Comparison of ENCODE assay signal across 12 mouse cellular contexts in the genomic region with DNA sequence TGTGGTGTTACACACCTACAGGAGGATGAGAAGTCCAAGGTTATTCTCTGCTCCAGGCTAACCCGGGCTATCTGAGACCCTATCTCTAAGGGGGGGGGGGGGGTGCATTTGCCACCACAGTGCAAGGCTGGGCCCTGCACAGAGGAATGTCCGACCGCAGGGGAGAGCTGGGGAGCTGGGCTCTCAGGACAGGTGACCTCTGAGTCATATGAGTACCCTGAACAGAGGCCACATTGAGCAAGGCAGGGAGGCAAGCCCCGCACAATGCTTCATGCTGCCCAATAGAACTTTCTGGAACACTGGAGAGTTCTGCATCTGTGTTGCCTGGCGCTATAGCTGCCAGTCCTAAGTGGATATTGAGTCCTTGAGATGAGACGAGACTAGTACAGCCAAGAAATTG.
"Had no signal": no experiment of that assay in that cellular context is flagged by ENCODE, and none has a peak within 500 bp of the region (broad histone marks: within the 10 kb centered on the region; RNA-seq: fewer than 3 reads in every experiment).

No protein-coding gene starts in this region.

- H3K27me3 ChIP-seq: kidney, embryonic 15.5 days; lung, embryonic 15.5 days had no signal

- H3K27ac ChIP-seq: liver, embryonic 13.5 days; macrophage had no signal

- H3K4me2 ChIP-seq: kidney, embryonic 15.5 days; liver, embryonic 13.5 days; lung, embryonic 15.5 days had no signal

- H3K36me3 ChIP-seq: kidney, embryonic 15.5 days; liver, embryonic 13.5 days; lung, embryonic 15.5 days had no signal

- DNase-seq: kidney, postnatal 14 days; liver, embryonic 13.5 days; liver, postnatal 0 days; lung, postnatal 14 days; midbrain, embryonic 14.5 days; right cerebral cortex, postnatal 14 days; thymus, postnatal 4 days had no signal

- H3K9me3 ChIP-seq: kidney, embryonic 15.5 days; limb, embryonic 10.5 days; liver, embryonic 13.5 days; lung, embryonic 15.5 days; megakaryocyte, embryonic 14.5 days had no signal

- ATAC-seq: liver, postnatal 0 days had no signal

- H3K4me1 ChIP-seq: liver, embryonic 13.5 days had no signal

- H3K4me3 ChIP-seq: kidney, embryonic 15.5 days; limb, embryonic 10.5 days; liver, embryonic 13.5 days; lung, embryonic 15.5 days; megakaryocyte, embryonic 14.5 days had no signal

- H3K9ac ChIP-seq: kidney, embryonic 15.5 days; liver, embryonic 13.5 days; liver, postnatal 0 days; lung, embryonic 15.5 days had no signal
